Mouse (Mus musculus) hindbrain, embryonic 12.5 days (tissue): Measurements from ENCODE around the gene Olfr64. TPM values are rescaled to one million over a fixed set of nuclear protein-coding genes. Genes with fewer than 3 reads are reported as not detected.

Experiments used
- ATAC-seq: fragments of 200-750 bp; cut with Nextera tagmentation; 2 replicates; pipeline ENCODE4 v1.8.0; 2017; ENCODE audit warnings: moderate TSS enrichment; ENCODE audit not compliant: low FRiP score
- H3K27ac ChIP-seq: fragments of 300-500 bp; sonication (generic); 2 replicates; pipeline ENCODE4 v1.5.1; 2016; ENCODE audit warnings: mild to moderate bottlenecking
- H3K27me3 ChIP-seq: fragments of 300-500 bp; sonication (generic); 2 replicates; pipeline ENCODE4 v1.6.1; 2016; ENCODE audit warnings: mild to moderate bottlenecking
- H3K36me3 ChIP-seq: fragments of 300-500 bp; sonication (generic); 2 replicates; pipeline ENCODE4 v1.6.1; 2016; ENCODE audit warnings: mild to moderate bottlenecking
- H3K4me1 ChIP-seq: fragments of 300-500 bp; sonication (generic); 2 replicates; pipeline ENCODE4 v1.6.1; 2016
- H3K4me2 ChIP-seq: fragments of 300-500 bp; sonication (generic); replicated peaks from 2 replicates; pipeline ENCODE4 v1.6.1; 2016; ENCODE audit warnings: mild to moderate bottlenecking
- H3K4me3 ChIP-seq: fragments of 300-500 bp; sonication (generic); 2 replicates; pipeline ENCODE4 v1.5.1; 2016; ENCODE audit warnings: mild to moderate bottlenecking
- H3K9ac ChIP-seq: fragments of 300-500 bp; sonication (generic); 2 replicates; pipeline ENCODE4 v1.6.1; 2016; ENCODE audit warnings: mild to moderate bottlenecking, moderate library complexity
- H3K9me3 ChIP-seq: fragments of 300-500 bp; sonication (generic); replicated peaks from 2 replicates; pipeline ENCODE4 v1.6.1; 2016; ENCODE audit warnings: mild to moderate bottlenecking
- WGBS: fragments of 180-500 bp; shearing (Covaris S2); methylation state at CpG from one replicate; pipeline ENCODE4 v1.1.7; 2016; 5-methylcytosine and 5-hydroxymethylcytosine counted together
- polyA plus RNA-seq: library from polyadenylated mRNA; unstranded; fragments of >200 nt; fragmentation: Nextera tagmentation; extraction: Ambion mirVana; gene quantifications from 2 replicates; pipeline ENCODE4 v1.2.1, GENCODE M21; 2016

Olfr64 gene
- polyA plus RNA-seq, 1 experiment from 2014 or later: not detected

DNA sequence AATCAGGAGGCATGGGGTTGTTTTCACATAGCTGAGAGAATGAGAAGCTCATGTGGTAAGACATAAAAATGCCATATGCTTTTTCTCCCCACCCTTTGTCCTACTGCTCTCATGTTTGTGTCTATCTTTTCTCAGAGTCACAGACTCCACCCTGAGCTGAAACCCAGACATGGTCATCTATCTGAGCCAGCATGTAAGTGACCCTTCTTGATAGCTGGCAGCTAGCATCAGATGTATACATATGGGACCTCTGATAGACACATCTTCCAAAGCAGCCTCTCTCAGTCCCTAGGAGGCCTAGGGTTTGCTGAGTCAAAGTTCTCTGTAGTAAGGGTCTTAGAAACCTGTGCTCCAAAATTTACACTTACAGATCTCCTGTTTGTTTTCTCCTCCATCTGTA, 28.6 kb downstream of the Olfr64 start:
- H3K4me1 ChIP-seq: no peaks in the 10 kb centered on the region
- no peak overlapping the region for H3K9ac ChIP-seq
- H3K27me3 ChIP-seq: no peaks in the 10 kb centered on the region
- no peak overlapping the region for H3K4me2 ChIP-seq
- ATAC-seq: 0 out of 2 replicates have a peak, but pooled peaks have one; percentile 35
- no peak overlapping the region for H3K4me3 ChIP-seq
- H3K27ac ChIP-seq: no peak overlapping the region
- no peaks in the 10 kb centered on the region for H3K36me3 ChIP-seq
- H3K9me3 ChIP-seq: no peaks in the 10 kb centered on the region

GRCm38 (mm10) chr7:103861531-103861930, 32.8 kb downstream of the Olfr64 start:
- H3K4me2 ChIP-seq: no peak overlapping the region
- WGBS: 82% methylated on average over 3 of the region's 3 CpGs

GRCm38 (mm10) chr7:103860855-103861254, 33.4 kb downstream of the Olfr64 start:
- no peaks in the 10 kb centered on the region for H3K9me3 ChIP-seq
- WGBS: 65% methylated on average over 1 of the region's 1 CpGs
- H3K4me2 ChIP-seq: no peak overlapping the region
- no peaks in the 10 kb centered on the region for H3K27me3 ChIP-seq
- no peaks in the 10 kb centered on the region for H3K36me3 ChIP-seq
- no peak overlapping the region for H3K9ac ChIP-seq
- no peak overlapping the region for H3K27ac ChIP-seq
- no peaks in the 10 kb centered on the region for H3K4me1 ChIP-seq
- H3K4me3 ChIP-seq: no peak overlapping the region
- no peak for ATAC-seq

More at GRCm38 (mm10) chr7:103861531-103861930, 32.8 kb downstream of the Olfr64 start:
- no peak for ATAC-seq
- Histone ChIP-seq H3K36me3 (no peaks in the 10 kb centered on the region), H3K9ac (no peak overlapping the region), H3K27ac (no peak overlapping the region), H3K4me3 (no peak overlapping the region), H3K27me3 (no peaks in the 10 kb centered on the region), H3K9me3 (no peaks in the 10 kb centered on the region), H3K4me1 (no peaks in the 10 kb centered on the region)

DNA sequence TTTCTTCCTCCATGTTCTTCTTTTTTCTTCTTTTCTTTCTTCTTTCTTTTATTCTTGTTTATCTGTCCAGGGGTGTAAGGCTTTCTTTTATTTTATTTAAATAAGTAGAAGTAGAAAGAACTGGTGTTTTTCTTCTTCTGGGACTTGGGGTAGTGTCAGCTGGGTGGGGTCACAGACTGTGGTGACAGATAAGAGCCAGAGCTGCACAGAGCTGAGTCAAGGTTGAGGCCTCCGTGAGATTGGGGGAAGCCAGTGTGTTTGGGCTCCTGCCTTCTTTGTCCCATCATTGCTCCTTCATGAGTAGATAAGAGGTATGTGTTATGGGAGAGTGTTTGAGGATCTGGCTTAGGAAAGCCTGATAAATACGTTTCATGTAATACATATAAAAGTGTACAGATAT, 35.2 kb downstream of the Olfr64 start:
- no peak overlapping the region for H3K9ac ChIP-seq
- H3K4me2 ChIP-seq: no peak overlapping the region
- ATAC-seq: no peak
- H3K27ac ChIP-seq: no peak overlapping the region
- no peaks in the 10 kb centered on the region for H3K27me3 ChIP-seq
- no peaks in the 10 kb centered on the region for H3K4me1 ChIP-seq
- H3K4me3 ChIP-seq: no peak overlapping the region
- no peaks in the 10 kb centered on the region for H3K9me3 ChIP-seq
- no peaks in the 10 kb centered on the region for H3K36me3 ChIP-seq
- 69% methylated on average over 2 of the region's 2 CpGs for WGBS

- no peaks in the 10 kb centered on the region for H3K36me3 ChIP-seq
- no peaks in the 10 kb centered on the region for H3K27me3 ChIP-seq
- H3K9me3 ChIP-seq: no peaks in the 10 kb centered on the region
- H3K27ac ChIP-seq: no peak overlapping the region
- H3K4me2 ChIP-seq: no peak overlapping the region
- no peaks in the 10 kb centered on the region for H3K4me1 ChIP-seq
- WGBS: 77% methylated on average over 1 of the region's 1 CpGs
- ATAC-seq: no peak
- no peak overlapping the region for H3K4me3 ChIP-seq
- H3K9ac ChIP-seq: no peak overlapping the region
These were observed 39.6 kb downstream of the Olfr64 start for GRCm38 (mm10) chr7:103854669-103855068.

- no peak for ATAC-seq
- Histone ChIP-seq H3K4me1 (no peaks in the 10 kb centered on the region), H3K27ac (no peak within 1 kb of the TSS), H3K9ac (no peak within 1 kb of the TSS), H3K27me3 (no peaks in the 10 kb centered on the region), H3K9me3 (no peaks in the 10 kb centered on the region), H3K36me3 (no peaks in the 10 kb centered on the region), H3K4me3 (no peak within 1 kb of the TSS), H3K4me2 (no peak within 1 kb of the TSS)
- WGBS: 62% methylated on average over 2 of the region's 2 CpGs
These were observed 41.2 kb downstream of the Olfr64 start, which contains the start of gene Hbb-y for GRCm38 (mm10) chr7:103853090-103853489. Gene Hbb-y, minus strand, starts transcription at chr7:103853216.

- H3K9me3 ChIP-seq: no peaks in the 10 kb centered on the region
- no peaks in the 10 kb centered on the region for H3K4me1 ChIP-seq
- H3K36me3 ChIP-seq: no peaks in the 10 kb centered on the region
- no peaks in the 10 kb centered on the region for H3K27me3 ChIP-seq
- no peak overlapping the region for H3K4me3 ChIP-seq
- H3K27ac ChIP-seq: no peak overlapping the region
- H3K4me2 ChIP-seq: no peak overlapping the region
- ATAC-seq: no peak
- H3K9ac ChIP-seq: no peak overlapping the region
- 38% methylated on average over 1 of the region's 2 CpGs for WGBS
These were observed 49.6 kb downstream of the Olfr64 start for GRCm38 (mm10) chr7:103844525-103845325.

- no peaks in the 10 kb centered on the region for H3K36me3 ChIP-seq
- H3K9me3 ChIP-seq: no peaks in the 10 kb centered on the region
- no peak for ATAC-seq
- H3K4me1 ChIP-seq: no peaks in the 10 kb centered on the region
- no peaks in the 10 kb centered on the region for H3K27me3 ChIP-seq
- no peak within 1 kb of the TSS for H3K9ac ChIP-seq
- no peak within 1 kb of the TSS for H3K27ac ChIP-seq
- WGBS: 94% methylated on average over 2 of the region's 2 CpGs
- no peak within 1 kb of the TSS for H3K4me2 ChIP-seq
- H3K4me3 ChIP-seq: no peak within 1 kb of the TSS
These were observed 51.3 kb downstream of the Olfr64 start, which contains the start of gene Hbb-bh1 for GRCm38 (mm10) chr7:103843034-103843433. Gene Hbb-bh1, minus strand, starts transcription at chr7:103843164.

GRCm38 (mm10) chr7:103840268-103840667, 54.0 kb downstream of the Olfr64 start, which contains the start of gene Hbb-bh2:
Gene Hbb-bh2, minus strand, starts transcription at chr7:103840520.
- Histone ChIP-seq H3K9me3 (no peaks in the 10 kb centered on the region), H3K36me3 (no peaks in the 10 kb centered on the region), H3K9ac (no peak within 1 kb of the TSS), H3K4me2 (no peak within 1 kb of the TSS), H3K4me3 (no peak within 1 kb of the TSS), H3K4me1 (no peaks in the 10 kb centered on the region), H3K27ac (no peak within 1 kb of the TSS), H3K27me3 (no peaks in the 10 kb centered on the region)
- ATAC-seq: no peak
- 67% methylated on average over 3 of the region's 3 CpGs for WGBS

Other genes with a start within 250 kb of the Olfr64 start
- gene Olfr623, start 230.8 kb downstream of the Olfr64 start, polyA plus RNA-seq: not detected in 2 replicates
- 0.04 and 0.07 TPM in 2 replicates for gene Olfr624, start 223.3 kb downstream of the Olfr64 start, polyA plus RNA-seq
- not detected in 2 replicates for gene Olfr625-ps1, start 211.8 kb downstream of the Olfr64 start, polyA plus RNA-seq
- not detected in 2 replicates for gene Olfr243, start 179.8 kb downstream of the Olfr64 start, polyA plus RNA-seq
- gene Olfr628, start 164.1 kb downstream of the Olfr64 start, polyA plus RNA-seq: not detected in 2 replicates
- not detected in 2 replicates for gene Olfr629, start 149.5 kb downstream of the Olfr64 start, polyA plus RNA-seq
- gene Olfr630, start 137.2 kb downstream of the Olfr64 start, polyA plus RNA-seq: not detected in 2 replicates
- gene Olfr69, start 122.9 kb downstream of the Olfr64 start, polyA plus RNA-seq: not detected in 2 replicates
- not detected in 2 replicates for gene Olfr68, start 114.8 kb downstream of the Olfr64 start, polyA plus RNA-seq
- gene Olfr67, start 102.7 kb downstream of the Olfr64 start, polyA plus RNA-seq: not detected in 2 replicates
- 799 and 940 TPM in 2 replicates for gene Hbb-bt, start 80.5 kb downstream of the Olfr64 start, polyA plus RNA-seq
- 613 and 772 TPM in 2 replicates for gene Hbb-bs, start 66.4 kb downstream of the Olfr64 start, polyA plus RNA-seq
- gene Hbb-bh2, start 54.0 kb downstream of the Olfr64 start, polyA plus RNA-seq: not detected in 2 replicates
- 614 and 792 TPM in 2 replicates for gene Hbb-bh1, start 51.3 kb downstream of the Olfr64 start, polyA plus RNA-seq
- gene Hbb-y, start 41.3 kb downstream of the Olfr64 start, polyA plus RNA-seq: 8,282 and 10,510 TPM in 2 replicates
- gene Olfr66, start 8.2 kb downstream of the Olfr64 start, polyA plus RNA-seq: not detected in 2 replicates
- not detected in 2 replicates for gene Olfr65, start 9.0 kb upstream of the Olfr64 start, polyA plus RNA-seq
- not detected in 2 replicates for gene Olfr631, start 34.3 kb upstream of the Olfr64 start, polyA plus RNA-seq
- gene Olfr632, start 39.9 kb upstream of the Olfr64 start, polyA plus RNA-seq: not detected in 2 replicates
- gene Olfr633, start 50.0 kb upstream of the Olfr64 start, polyA plus RNA-seq: not detected in 2 replicates
- gene Olfr635, start 76.7 kb upstream of the Olfr64 start, polyA plus RNA-seq: not detected in 2 replicates
- gene Olfr638, start 104.3 kb upstream of the Olfr64 start, polyA plus RNA-seq: not detected in 2 replicates
- gene Olfr639, start 122.8 kb upstream of the Olfr64 start, polyA plus RNA-seq: 0.04 TPM in 1 of 2 replicates, not detected in the other
- gene Olfr640, start 131.1 kb upstream of the Olfr64 start, polyA plus RNA-seq: not detected in 2 replicates
- gene Olfr641, start 141.0 kb upstream of the Olfr64 start, polyA plus RNA-seq: not detected in 2 replicates
- not detected in 2 replicates for gene Olfr642, start 158.2 kb upstream of the Olfr64 start, polyA plus RNA-seq
- not detected in 2 replicates for gene 4930516K23Rik, start 167.0 kb upstream of the Olfr64 start, polyA plus RNA-seq
- not detected in 2 replicates for gene Olfr644, start 177.4 kb upstream of the Olfr64 start, polyA plus RNA-seq
- not detected in 2 replicates for gene Olfr645, start 191.0 kb upstream of the Olfr64 start, polyA plus RNA-seq
- not detected in 2 replicates for gene Olfr646, start 210.4 kb upstream of the Olfr64 start, polyA plus RNA-seq
- gene Ubqln5, start 235.3 kb upstream of the Olfr64 start, polyA plus RNA-seq: not detected in 2 replicates
- not detected in 2 replicates for gene Olfr643, start 242.9 kb upstream of the Olfr64 start, polyA plus RNA-seq
- gene Ubqln3, start 248.8 kb upstream of the Olfr64 start, polyA plus RNA-seq: not detected in 2 replicates